Mouse (Mus musculus): ENCODE data around the gene Plxnb1. TPM values are rescaled to one million over a fixed set of nuclear protein-coding genes. Genes with fewer than 3 reads are reported as not detected.

Gene Plxnb1
- polyA plus RNA-seq (2014; fragmentation: Illumina TruSeq; extraction: RNeasy Lipid Tissue Mini Kit (QIAGEN cat#74804); ENCODE audit: low read depth, low replicate concordance) = 1.7 TPM

GRCm38 (mm10) chr9:109095137-109095982, at the start of gene Plxnb1:
Plxnb1 (plus strand) TSS chr9:109095389.

GRCm38 (mm10) chr9:109059136-109059903, 35.9 kb upstream of the Plxnb1 start, which contains the start of gene Trex1:
Trex1 (minus strand) TSS chr9:109059734.

GRCm38 (mm10) chr9:109073661-109074573, 21.3 kb upstream of the Plxnb1 start, which contains the start of gene Atrip:
Atrip (minus strand) TSS chr9:109074124.

GRCm38 (mm10) chr9:109082124-109082800, 12.9 kb upstream of the Plxnb1 start, which contains the start of the genes Ccdc51 and Tma7:
Ccdc51 (plus strand) TSS chr9:109082493.
Tma7 (minus strand) TSS chr9:109082587.

GRCm38 (mm10) chr9:109161941-109162340, 66.8 kb downstream of the Plxnb1 start, which contains the start of gene Fbxw21:
Fbxw21 (minus strand) TSS chr9:109162041.

Other genes starting within 250 kb of the Plxnb1 start
- 0.26 TPM for gene Slc26a6, start 242.1 kb upstream of the Plxnb1 start, polyA plus RNA-seq (2014; fragmentation: Illumina TruSeq; extraction: RNeasy Lipid Tissue Mini Kit (QIAGEN cat#74804); ENCODE audit: low read depth, low replicate concordance)
- not detected for gene Tmem89, start 180.8 kb upstream of the Plxnb1 start, polyA plus RNA-seq (2014; fragmentation: Illumina TruSeq; extraction: RNeasy Lipid Tissue Mini Kit (QIAGEN cat#74804); ENCODE audit: low read depth, low replicate concordance)
- gene Uqcrc1, start 158.8 kb upstream of the Plxnb1 start, polyA plus RNA-seq (2014; fragmentation: Illumina TruSeq; extraction: RNeasy Lipid Tissue Mini Kit (QIAGEN cat#74804); ENCODE audit: low read depth, low replicate concordance) = 86.8 TPM
- gene Col7a1, start 141.8 kb upstream of the Plxnb1 start, polyA plus RNA-seq (2014; fragmentation: Illumina TruSeq; extraction: RNeasy Lipid Tissue Mini Kit (QIAGEN cat#74804); ENCODE audit: low read depth, low replicate concordance) = not detected
- not detected for gene Ucn2, start 109.4 kb upstream of the Plxnb1 start, polyA plus RNA-seq (2014; fragmentation: Illumina TruSeq; extraction: RNeasy Lipid Tissue Mini Kit (QIAGEN cat#74804); ENCODE audit: low read depth, low replicate concordance)
- gene Pfkfb4, start 103.6 kb upstream of the Plxnb1 start, polyA plus RNA-seq (2014; fragmentation: Illumina TruSeq; extraction: RNeasy Lipid Tissue Mini Kit (QIAGEN cat#74804); ENCODE audit: low read depth, low replicate concordance) = not detected
- 9.6 TPM for gene Shisa5, start 56.8 kb upstream of the Plxnb1 start, polyA plus RNA-seq (2014; fragmentation: Illumina TruSeq; extraction: RNeasy Lipid Tissue Mini Kit (QIAGEN cat#74804); ENCODE audit: low read depth, low replicate concordance)
- gene Trex1, start 35.7 kb upstream of the Plxnb1 start, polyA plus RNA-seq (2014; fragmentation: Illumina TruSeq; extraction: RNeasy Lipid Tissue Mini Kit (QIAGEN cat#74804); ENCODE audit: low read depth, low replicate concordance) = not detected
- 3.0 TPM for gene Atrip, start 21.3 kb upstream of the Plxnb1 start, polyA plus RNA-seq (2014; fragmentation: Illumina TruSeq; extraction: RNeasy Lipid Tissue Mini Kit (QIAGEN cat#74804); ENCODE audit: low read depth, low replicate concordance)
- gene Ccdc51, start 12.9 kb upstream of the Plxnb1 start, polyA plus RNA-seq (2014; fragmentation: Illumina TruSeq; extraction: RNeasy Lipid Tissue Mini Kit (QIAGEN cat#74804); ENCODE audit: low read depth, low replicate concordance) = 1.5 TPM
- gene Tma7, start 12.8 kb upstream of the Plxnb1 start, polyA plus RNA-seq (2014; fragmentation: Illumina TruSeq; extraction: RNeasy Lipid Tissue Mini Kit (QIAGEN cat#74804); ENCODE audit: low read depth, low replicate concordance) = 299 TPM
- gene Fbxw21, start 66.7 kb downstream of the Plxnb1 start, polyA plus RNA-seq (2014; fragmentation: Illumina TruSeq; extraction: RNeasy Lipid Tissue Mini Kit (QIAGEN cat#74804); ENCODE audit: low read depth, low replicate concordance) = not detected
- not detected for gene Fbxw13, start 100.6 kb downstream of the Plxnb1 start, polyA plus RNA-seq (2014; fragmentation: Illumina TruSeq; extraction: RNeasy Lipid Tissue Mini Kit (QIAGEN cat#74804); ENCODE audit: low read depth, low replicate concordance)
- gene Fbxw20, start 139.4 kb downstream of the Plxnb1 start, polyA plus RNA-seq (2014; fragmentation: Illumina TruSeq; extraction: RNeasy Lipid Tissue Mini Kit (QIAGEN cat#74804); ENCODE audit: low read depth, low replicate concordance) = not detected
- gene Fbxw14, start 192.3 kb downstream of the Plxnb1 start, polyA plus RNA-seq (2014; fragmentation: Illumina TruSeq; extraction: RNeasy Lipid Tissue Mini Kit (QIAGEN cat#74804); ENCODE audit: low read depth, low replicate concordance) = not detected
- not detected for gene Fbxw28, start 244.3 kb downstream of the Plxnb1 start, polyA plus RNA-seq (2014; fragmentation: Illumina TruSeq; extraction: RNeasy Lipid Tissue Mini Kit (QIAGEN cat#74804); ENCODE audit: low read depth, low replicate concordance)

Measured in liver, adult 10 weeks (tissue).